Mouse (Mus musculus) midbrain, embryonic 10.5 days (tissue): ENCODE results near the gene Ppm1l. TPM values are rescaled to one million over a fixed set of nuclear protein-coding genes. Genes with fewer than 3 reads are reported as not detected.

ENCODE experiments used
- DNase-seq: peaks from one replicate; pipeline ENCODE4 v3.0.0-alpha.2; 2017; ENCODE audit warnings: low spot score
- H3K27ac ChIP-seq: fragments of 300-500 bp; sonication (generic); replicated peaks from 2 replicates; pipeline ENCODE4 v1.5.1; 2016; ENCODE audit warnings: mild to moderate bottlenecking
- H3K27me3 ChIP-seq: fragments of 300-500 bp; sonication (generic); 2 replicates; pipeline ENCODE4 v1.6.1; 2016; ENCODE audit warnings: low read depth, mild to moderate bottlenecking; ENCODE audit not compliant: poor library complexity, severe bottlenecking
- H3K36me3 ChIP-seq: fragments of 300-500 bp; sonication (generic); 2 replicates; pipeline ENCODE4 v1.6.1; 2016; ENCODE audit warnings: mild to moderate bottlenecking, moderate library complexity
- H3K4me1 ChIP-seq: fragments of 300-500 bp; sonication (generic); 2 replicates; pipeline ENCODE4 v1.6.1; 2016
- H3K4me3 ChIP-seq: fragments of 300-500 bp; sonication (generic); 2 replicates; pipeline ENCODE4 v1.5.1; 2016; ENCODE audit warnings: mild to moderate bottlenecking, moderate library complexity
- H3K9me3 ChIP-seq: fragments of 300-500 bp; sonication (generic); replicated peaks from 2 replicates; pipeline ENCODE4 v1.6.1; 2016; ENCODE audit warnings: mild to moderate bottlenecking
- WGBS: fragments of 180-500 bp; shearing (Covaris S2); methylation state at CpG from one replicate; pipeline ENCODE4 v1.1.7; 2016; 5-methylcytosine and 5-hydroxymethylcytosine counted together
- polyA plus RNA-seq: library from polyadenylated mRNA; unstranded; fragments of >200 nt; fragmentation: Nextera tagmentation; extraction: Ambion mirVana; gene quantifications from 2 replicates; pipeline ENCODE4 v1.2.1, GENCODE M21; 2016

Ppm1l gene
- polyA plus RNA-seq, 1 experiment from 2014 or later, result 14.8 TPM

GRCm38 (mm10) chr3:69300121-69300520 lies 16.5 kb upstream of the Ppm1l start:
- Histone ChIP-seq H3K9me3 (no peaks in the 10 kb centered on the region), H3K36me3 (no peaks in the 10 kb centered on the region), H3K4me1 (no peaks in the 10 kb centered on the region), H3K27ac (no peak overlapping the region), H3K4me3 (no peak overlapping the region), H3K27me3 (no peaks in the 10 kb centered on the region)
- WGBS, result 81% methylated on average over 1 of the region's 1 CpGs
- DNase-seq, result no peak

- H3K27ac ChIP-seq, result peak overlapping the region; percentile 98
- H3K27me3 ChIP-seq, result peaks cover 13% of the 10 kb centered on the region; the same call in 1 of the 2 replicates
- WGBS, result 3% methylated on average over 18 of the region's 18 CpGs
- H3K4me1 ChIP-seq, result peaks cover 33% of the 10 kb centered on the region
- H3K36me3 ChIP-seq, result no peaks in the 10 kb centered on the region
- H3K4me3 ChIP-seq, result peak overlapping the region; percentile 84
- DNase-seq, result no peak
- H3K9me3 ChIP-seq, result no peaks in the 10 kb centered on the region
Measured at GRCm38 (mm10) chr3:69315810-69316390, 761 bp upstream of the Ppm1l start.

GRCm38 (mm10) chr3:69317251-69318125 lies 827 bp downstream of the Ppm1l start:
- WGBS, result under 1% methylated on average over 73 of the region's 73 CpGs
- 0 out of 2 replicates have a peak, but pooled peaks cover 2% of the 10 kb centered on the region for H3K36me3 ChIP-seq

GRCm38 (mm10) chr3:69318131-69318951 lies 1.7 kb downstream of the Ppm1l start:
- Histone ChIP-seq H3K27me3 (peaks cover 13% of the 10 kb centered on the region; the same call in 1 of the 2 replicates), H3K27ac (0 out of 2 replicates have a peak overlapping the region, but pooled peaks have one; percentile 98), H3K36me3 (0 out of 2 replicates have a peak, but pooled peaks cover 2% of the 10 kb centered on the region), H3K4me3 (peak overlapping the region; percentile 84), H3K9me3 (no peaks in the 10 kb centered on the region), H3K4me1 (peaks cover 37% of the 10 kb centered on the region)
- 9% methylated on average over 25 of the region's 25 CpGs for WGBS
- DNase-seq, result peak; percentile 39

More at GRCm38 (mm10) chr3:69317251-69318125, 827 bp downstream of the Ppm1l start:
- H3K4me1 ChIP-seq, result peaks cover 37% of the 10 kb centered on the region
- peak; percentile 78 for DNase-seq
- H3K9me3 ChIP-seq, result no peaks in the 10 kb centered on the region
- peaks cover 13% of the 10 kb centered on the region; the same call in 1 of the 2 replicates for H3K27me3 ChIP-seq
- peak overlapping the region; percentile 98 for H3K27ac ChIP-seq
- H3K4me3 ChIP-seq, result peak overlapping the region; percentile 84

- Histone ChIP-seq H3K4me3 (peak overlapping the region; percentile 84), H3K4me1 (peaks cover 37% of the 10 kb centered on the region), H3K27ac (no peak overlapping the region), H3K9me3 (no peaks in the 10 kb centered on the region), H3K27me3 (peaks cover 13% of the 10 kb centered on the region; the same call in 1 of the 2 replicates), H3K36me3 (0 out of 2 replicates have a peak, but pooled peaks cover 2% of the 10 kb centered on the region)
- 88% methylated on average over 6 of the region's 6 CpGs for WGBS
- no peak for DNase-seq
Measured at GRCm38 (mm10) chr3:69319061-69319720, 2.5 kb downstream of the Ppm1l start.

GRCm38 (mm10) chr3:69323982-69324381 lies 7.3 kb downstream of the Ppm1l start:
- 82% methylated on average over 3 of the region's 3 CpGs for WGBS
- Histone ChIP-seq H3K36me3 (peaks cover 19% of the 10 kb centered on the region), H3K27me3 (peaks cover 6% of the 10 kb centered on the region; the same call in 1 of the 2 replicates), H3K4me1 (peaks cover 14% of the 10 kb centered on the region), H3K4me3 (no peak overlapping the region), H3K27ac (no peak overlapping the region), H3K9me3 (no peaks in the 10 kb centered on the region)
- no peak for DNase-seq

- Histone ChIP-seq H3K9me3 (no peaks in the 10 kb centered on the region), H3K4me3 (no peak overlapping the region), H3K27ac (no peak overlapping the region), H3K36me3 (peaks cover 17% of the 10 kb centered on the region), H3K27me3 (no peaks in the 10 kb centered on the region), H3K4me1 (peaks cover 8% of the 10 kb centered on the region)
- no peak for DNase-seq
- WGBS, result 74% methylated on average over 5 of the region's 5 CpGs
Measured at GRCm38 (mm10) chr3:69329910-69330309, 13.2 kb downstream of the Ppm1l start.

- Histone ChIP-seq H3K27me3 (no peaks in the 10 kb centered on the region), H3K36me3 (no peaks in the 10 kb centered on the region), H3K4me3 (no peak overlapping the region), H3K27ac (no peak overlapping the region), H3K4me1 (peaks cover 8% of the 10 kb centered on the region), H3K9me3 (no peaks in the 10 kb centered on the region)
- WGBS, result 57% methylated on average over 9 of the region's 9 CpGs
- no peak for DNase-seq
Measured at GRCm38 (mm10) chr3:69333819-69334218, 17.2 kb downstream of the Ppm1l start.

- no peak overlapping the region for H3K27ac ChIP-seq
- no peaks in the 10 kb centered on the region for H3K9me3 ChIP-seq
- no peak for DNase-seq
- no peaks in the 10 kb centered on the region for H3K27me3 ChIP-seq
- no peak overlapping the region for H3K4me3 ChIP-seq
- no peaks in the 10 kb centered on the region for H3K4me1 ChIP-seq
- H3K36me3 ChIP-seq, result no peaks in the 10 kb centered on the region
- WGBS, result 76% methylated on average over 1 of the region's 1 CpGs
Measured at GRCm38 (mm10) chr3:69340486-69340885, 23.8 kb downstream of the Ppm1l start.

GRCm38 (mm10) chr3:69340971-69341370 lies 24.3 kb downstream of the Ppm1l start:
- no peaks in the 10 kb centered on the region for H3K27me3 ChIP-seq
- no peaks in the 10 kb centered on the region for H3K36me3 ChIP-seq
- no peak overlapping the region for H3K4me3 ChIP-seq
- DNase-seq, result no peak
- H3K27ac ChIP-seq, result no peak overlapping the region
- no peaks in the 10 kb centered on the region for H3K9me3 ChIP-seq
- no peaks in the 10 kb centered on the region for H3K4me1 ChIP-seq

GRCm38 (mm10) chr3:69341514-69341913 lies 24.9 kb downstream of the Ppm1l start:
- Histone ChIP-seq H3K9me3 (no peaks in the 10 kb centered on the region), H3K27ac (no peak overlapping the region), H3K4me1 (no peaks in the 10 kb centered on the region), H3K4me3 (no peak overlapping the region), H3K36me3 (no peaks in the 10 kb centered on the region), H3K27me3 (no peaks in the 10 kb centered on the region)
- no peak for DNase-seq
- 89% methylated on average over 8 of the region's 8 CpGs for WGBS
